Mouse (Mus musculus) thymus, adult 2 months (tissue): ENCODE data around the gene Ngfr. TPM values are rescaled to one million over a fixed set of nuclear protein-coding genes. Genes with fewer than 3 reads are reported as not detected.
A peak's percentile ranks its signal among the peaks of the same experiment; 100 is the strongest.

Experiments used
- DNase-seq: peaks from one replicate; pipeline ENCODE4 v3.0.0; 2021
- H3K27ac ChIP-seq: fragments of 200-500 bp; 2 replicates; pipeline ENCODE4 v1.5.1; 2012; ENCODE audit warnings: low read length, control low read depth; ENCODE audit not compliant: control insufficient read depth, insufficient read depth
- H3K27me3 ChIP-seq: fragments of 200-500 bp; 2 replicates; pipeline ENCODE4 v1.6.1; 2012; ENCODE audit warnings: mild to moderate bottlenecking, low read length, moderate library complexity, mixed read lengths; ENCODE audit not compliant: control insufficient read depth, insufficient read depth
- H3K36me3 ChIP-seq: fragments of 200-500 bp; 2 replicates; pipeline ENCODE4 v1.6.1; 2012; ENCODE audit warnings: mild to moderate bottlenecking, low read length, moderate library complexity; ENCODE audit not compliant: control insufficient read depth, insufficient read depth
- H3K4me1 ChIP-seq: fragments of 200-500 bp; replicated peaks from 2 replicates; pipeline ENCODE4 v1.6.1; 2012; ENCODE audit warnings: low read length; ENCODE audit not compliant: control insufficient read depth, insufficient read depth
- H3K4me3 ChIP-seq: fragments of 200-500 bp; 2 replicates; pipeline ENCODE4 v1.5.1; 2012; ENCODE audit warnings: mild to moderate bottlenecking, low read length, control low read depth, moderate library complexity; ENCODE audit not compliant: control insufficient read depth, insufficient read depth
- CTCF ChIP-seq: fragments of 200-500 bp; IDR thresholded peaks from 2 replicates; pipeline ENCODE4 v1.5.1; 2012; ENCODE audit warnings: mild to moderate bottlenecking, control low read depth, low read length, moderate library complexity, borderline replicate concordance; ENCODE audit not compliant: control insufficient read depth, poor library complexity, insufficient read depth; ENCODE audit errors: extremely low read depth
- POLR2A ChIP-seq: fragments of 200-500 bp; IDR thresholded peaks from 2 replicates; pipeline ENCODE4 v1.6.1; 2012; ENCODE audit warnings: mild to moderate bottlenecking, low read length, control low read depth, moderate library complexity; ENCODE audit not compliant: control insufficient read depth, poor library complexity, insufficient read depth; ENCODE audit errors: extremely low read depth
- WGBS: fragments of 180-500 bp; shearing (Covaris S2); methylation state at CpG from one replicate; pipeline ENCODE4 v1.1.7; 2018; 5-methylcytosine and 5-hydroxymethylcytosine counted together
- polyA plus RNA-seq: library from polyadenylated mRNA; depleted of rRNA; stranded (reverse); fragments of >200 nt; gene quantifications from 2 replicates; pipeline ENCODE4 v1.2.3, GENCODE M21; 2012

The Ngfr gene
- polyA plus RNA-seq, 1 experiment: 6.4 TPM

DNA sequence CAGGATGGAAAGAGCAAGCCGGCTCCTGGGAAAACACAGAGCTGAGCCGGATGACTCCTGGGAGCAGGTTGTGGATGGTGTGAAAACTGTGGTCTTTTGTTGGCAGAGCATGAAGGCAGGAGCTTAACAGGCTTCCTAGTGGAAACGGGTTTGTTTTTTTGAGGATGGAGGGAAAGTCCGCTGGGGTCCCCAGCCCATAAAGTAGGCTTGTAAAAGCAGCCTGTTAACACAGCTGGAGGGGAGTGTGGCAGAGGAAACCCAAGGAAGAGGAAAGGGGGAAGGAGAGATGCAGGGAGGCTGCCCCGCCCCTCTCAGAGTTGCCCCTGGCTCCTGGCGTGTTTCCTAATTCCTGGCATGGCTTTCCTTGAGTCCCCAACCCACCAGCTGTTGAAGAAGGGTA, 8.1 kb downstream of the Ngfr start:
- Histone ChIP-seq H3K36me3 (no peaks in the 10 kb centered on the region), H3K4me1 (peaks cover 4% of the 10 kb centered on the region; the same call in 1 of the 2 replicates), H3K4me3 (no peak overlapping the region), H3K27me3 (peaks cover 3% of the 10 kb centered on the region; the same call in 1 of the 2 replicates), H3K27ac (no peak overlapping the region)
- WGBS: 28% methylated on average over 6 of the region's 6 CpGs
- no peak for TF ChIP-seq CTCF
- no peak for TF ChIP-seq POLR2A
- no peak for DNase-seq

DNA sequence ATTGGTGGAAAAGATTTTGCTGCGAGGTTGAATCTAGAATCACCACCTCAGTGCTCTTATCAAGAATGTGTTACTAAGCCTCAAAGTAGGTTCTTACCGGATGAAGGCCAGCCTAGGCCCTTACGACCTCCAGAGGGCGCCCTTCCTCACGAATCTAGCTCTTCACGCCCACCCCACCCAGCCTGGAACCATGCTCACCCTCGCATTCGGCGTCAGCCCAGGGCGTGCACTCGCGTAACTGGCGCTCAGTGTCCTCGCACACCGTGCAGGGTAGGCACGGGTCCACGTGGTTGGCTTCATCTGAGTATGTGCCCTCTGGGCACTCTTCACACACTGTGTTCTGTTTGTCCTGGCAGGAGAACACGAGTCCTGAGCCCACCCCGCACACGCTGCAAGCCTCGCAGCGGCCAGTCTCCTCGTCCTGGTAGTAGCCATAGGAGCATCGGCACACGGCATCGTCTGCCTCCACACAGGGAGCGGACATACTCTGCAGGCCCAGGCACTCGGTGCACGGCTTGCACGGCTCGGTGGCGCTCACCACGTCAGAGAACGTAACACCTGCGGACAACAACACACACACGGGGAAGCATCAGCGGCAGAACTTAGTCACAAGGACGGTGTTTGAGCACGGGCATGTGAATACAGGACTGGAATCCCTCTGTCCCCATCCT, 9.6 kb downstream of the Ngfr start:
- TF ChIP-seq CTCF (peak; percentile 82), POLR2A (no peak)
- Histone ChIP-seq H3K4me1 (peaks cover 4% of the 10 kb centered on the region; the same call in 1 of the 2 replicates), H3K27me3 (no peaks in the 10 kb centered on the region; the same call in 1 of the 2 replicates), H3K36me3 (no peaks in the 10 kb centered on the region), H3K4me3 (no peak overlapping the region), H3K27ac (no peak overlapping the region)
- peak; percentile 41 for DNase-seq
- 30% methylated on average over 39 of the region's 39 CpGs for WGBS

DNA sequence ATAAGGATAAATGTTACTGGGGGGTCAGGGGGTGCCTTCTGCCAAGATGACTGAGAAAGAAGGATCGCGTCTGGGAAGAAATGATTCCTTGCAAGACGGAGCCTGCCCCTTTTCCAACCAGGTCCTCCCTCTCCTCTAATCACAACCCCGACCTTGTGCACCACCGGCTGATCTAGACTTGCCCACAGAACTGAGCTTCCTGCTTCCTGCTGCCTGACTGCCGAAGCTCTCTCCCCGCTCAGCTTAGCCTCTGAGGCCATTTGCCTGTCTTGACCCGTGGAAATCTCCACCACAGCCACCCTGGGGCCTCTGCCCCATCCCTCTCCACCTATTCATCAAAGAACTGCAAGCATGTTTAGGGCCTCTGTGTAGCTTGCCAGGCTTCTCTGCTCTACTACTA, 11.2 kb downstream of the Ngfr start:
- WGBS: 51% methylated on average over 8 of the region's 8 CpGs
- H3K27me3 ChIP-seq: no peaks in the 10 kb centered on the region; the same call in 1 of the 2 replicates

DNA sequence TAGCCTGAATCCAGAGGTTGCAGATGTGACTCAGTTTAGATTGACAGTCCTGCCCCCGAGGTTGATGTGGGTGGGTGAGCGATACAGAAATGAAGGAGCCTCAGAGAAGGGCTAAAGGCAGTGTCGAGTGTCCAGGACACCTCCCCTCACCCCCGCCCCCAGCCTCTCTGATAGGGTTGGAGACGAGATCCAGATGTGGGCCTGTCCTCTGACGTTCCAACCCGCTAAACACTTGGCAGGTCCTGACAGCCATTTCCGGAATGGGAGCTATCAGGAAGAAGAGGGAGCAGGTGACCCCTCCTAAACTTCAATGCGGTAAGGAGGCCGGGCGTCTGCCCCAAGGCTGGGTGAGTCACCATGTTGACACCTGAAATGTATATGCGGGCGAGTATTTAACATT, 11.7 kb downstream of the Ngfr start:
- no peaks in the 10 kb centered on the region for H3K36me3 ChIP-seq
- no peak overlapping the region for H3K4me3 ChIP-seq
- 72% methylated on average over 13 of the region's 13 CpGs for WGBS
- TF ChIP-seq POLR2A (no peak), CTCF (no peak)
- H3K27me3 ChIP-seq: no peaks in the 10 kb centered on the region; the same call in 1 of the 2 replicates
- no peak overlapping the region for H3K27ac ChIP-seq
- peaks cover 4% of the 10 kb centered on the region; the same call in 1 of the 2 replicates for H3K4me1 ChIP-seq
- DNase-seq: no peak

More for the DNA sequence above, 11.2 kb downstream of the Ngfr start:
- Histone ChIP-seq H3K4me1 (peaks cover 4% of the 10 kb centered on the region; the same call in 1 of the 2 replicates), H3K4me3 (no peak overlapping the region), H3K36me3 (no peaks in the 10 kb centered on the region), H3K27ac (no peak overlapping the region)
- no peak for DNase-seq
- TF ChIP-seq POLR2A: no peak
- no peak for TF ChIP-seq CTCF

DNA sequence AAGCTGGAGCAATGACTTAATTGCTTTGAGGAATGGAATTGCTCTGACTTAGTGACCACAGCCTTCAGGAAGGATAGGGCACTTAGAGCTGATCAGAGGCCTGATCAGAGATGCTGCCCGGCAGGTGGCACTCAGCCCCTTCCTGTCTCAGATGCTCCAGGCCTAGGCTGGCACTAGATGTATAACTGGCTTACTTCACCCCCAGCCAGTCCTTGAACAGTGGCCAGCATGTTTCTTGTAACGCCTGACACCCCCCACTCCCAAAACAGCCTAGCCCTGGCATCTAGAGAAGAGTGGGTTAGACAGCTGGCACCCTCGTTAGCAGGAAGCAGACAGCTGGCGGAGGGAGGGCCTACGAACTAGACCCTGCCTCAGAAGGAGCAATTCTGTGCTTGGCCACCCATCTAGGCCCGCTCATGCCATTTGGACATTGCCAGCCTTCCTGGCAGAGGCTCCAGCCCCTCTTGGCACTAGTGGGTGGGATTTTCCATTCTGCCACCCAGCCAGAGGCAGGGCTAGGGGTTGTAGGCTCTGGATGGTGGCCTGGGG, 12.7 kb downstream of the Ngfr start:
- Histone ChIP-seq H3K27me3 (no peaks in the 10 kb centered on the region; the same call in 1 of the 2 replicates), H3K4me1 (peaks cover 4% of the 10 kb centered on the region; the same call in 1 of the 2 replicates), H3K4me3 (no peak overlapping the region), H3K27ac (no peak overlapping the region), H3K36me3 (no peaks in the 10 kb centered on the region)
- TF ChIP-seq POLR2A (no peak), CTCF (no peak)
- no peak for DNase-seq
- WGBS: 86% methylated on average over 6 of the region's 6 CpGs

DNA sequence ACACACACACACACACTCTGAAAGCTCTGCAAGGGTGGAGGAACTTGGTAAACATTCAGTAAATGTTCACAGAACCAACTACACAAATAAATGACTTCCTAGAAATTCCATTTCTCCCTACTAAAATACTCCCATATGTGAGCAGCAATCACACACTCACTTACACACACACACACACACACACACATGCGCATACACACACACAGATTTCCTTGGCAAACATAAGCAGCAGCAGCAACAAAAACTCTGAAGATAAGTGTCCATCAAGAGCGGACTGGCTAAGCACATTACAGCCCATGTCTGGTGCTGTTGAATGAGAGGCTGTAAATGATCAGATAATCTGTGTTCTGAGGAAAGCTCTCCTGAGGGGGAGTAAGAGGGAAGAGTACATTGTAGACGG, 15.3 kb downstream of the Ngfr start:
- no peaks in the 10 kb centered on the region; the same call in 1 of the 2 replicates for H3K27me3 ChIP-seq
- DNase-seq: no peak
- 82% methylated on average over 3 of the region's 3 CpGs for WGBS
- H3K4me1 ChIP-seq: no peaks in the 10 kb centered on the region
- no peak overlapping the region for H3K27ac ChIP-seq
- H3K4me3 ChIP-seq: no peak overlapping the region
- no peaks in the 10 kb centered on the region for H3K36me3 ChIP-seq
- no peak for TF ChIP-seq CTCF
- no peak for TF ChIP-seq POLR2A

DNA sequence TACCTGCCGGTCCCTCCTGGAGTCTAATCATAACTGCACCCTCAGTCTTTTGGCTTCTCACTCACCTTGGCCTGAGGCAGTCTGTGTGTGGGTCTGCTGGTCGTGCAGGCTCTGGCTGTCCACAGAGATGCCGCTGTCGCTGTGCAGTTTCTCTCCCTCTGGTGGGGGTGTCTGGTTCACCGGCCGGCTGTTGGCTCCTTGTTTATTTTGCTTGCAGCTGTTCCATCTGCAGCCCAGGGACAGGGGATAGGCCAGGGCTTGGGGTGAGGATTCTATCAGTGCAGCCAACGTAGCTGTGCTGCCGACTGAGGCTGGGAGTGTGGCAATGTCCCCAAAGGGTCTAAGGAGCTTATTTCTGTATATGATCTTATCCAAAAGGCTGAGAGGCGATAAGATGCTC, 15.8 kb downstream of the Ngfr start:
- no peak for TF ChIP-seq POLR2A
- TF ChIP-seq CTCF: no peak
- Histone ChIP-seq H3K36me3 (no peaks in the 10 kb centered on the region), H3K4me3 (no peak overlapping the region), H3K4me1 (no peaks in the 10 kb centered on the region), H3K27ac (no peak overlapping the region), H3K27me3 (no peaks in the 10 kb centered on the region; the same call in 1 of the 2 replicates)
- no peak for DNase-seq
- WGBS: 60% methylated on average over 9 of the region's 9 CpGs
